ENCODE assay signal across 15 mouse cellular contexts in genomic region chr5:31110781-31111180, GRCm38 (mm10). TPM values are rescaled to one million over a fixed set of nuclear protein-coding genes. Genes with fewer than 3 reads are reported as not detected.
DNase-seq lines count a peak whose midpoint lies in the region; ATAC-seq and TF ChIP-seq lines count a peak whose summit lies in the region.
"Had no signal": no experiment of that assay in that cellular context is flagged by ENCODE, and none has a peak within 500 bp of the region (broad histone marks: within the 10 kb centered on the region; RNA-seq: fewer than 3 reads in every experiment).

No protein-coding gene starts in this region.

- no peak overlapping the region for H3K9ac ChIP-seq in kidney, embryonic 15.5 days
- H3K9ac ChIP-seq: midbrain, embryonic 12.5 days had no signal

- no peaks in the 10 kb centered on the region for H3K36me3 ChIP-seq in kidney, embryonic 15.5 days
- H3K36me3 ChIP-seq in E14TG2a.4 (ENCODE audit: insufficient read depth, low read length) = no peaks in the 10 kb centered on the region
- H3K36me3 ChIP-seq: hindbrain, embryonic 10.5 days; midbrain, embryonic 12.5 days had no signal

- no peak overlapping the region for H3K4me2 ChIP-seq in kidney, embryonic 15.5 days
- H3K4me2 ChIP-seq: midbrain, embryonic 12.5 days had no signal

- H3K4me1 ChIP-seq in kidney, embryonic 15.5 days = no peaks in the 10 kb centered on the region
- H3K4me1 ChIP-seq in E14TG2a.4 (replicated peaks; ENCODE audit: low read depth, low read length) = no peaks in the 10 kb centered on the region
- no peaks in the 10 kb centered on the region for H3K4me1 ChIP-seq in cortical plate, adult 2 months (ENCODE audit: control insufficient read depth, insufficient read depth, low read length)
- H3K4me1 ChIP-seq: hindbrain, embryonic 10.5 days; midbrain, embryonic 12.5 days had no signal

- no peak overlapping the region for H3K4me3 ChIP-seq in kidney, embryonic 15.5 days (replicated peaks)
- H3K4me3 ChIP-seq in E14TG2a.4 (replicated peaks; ENCODE audit: low read length) = no peak overlapping the region
- H3K4me3 ChIP-seq in cortical plate, adult 2 months (ENCODE audit: insufficient read depth, low read length) = no peak overlapping the region
- H3K4me3 ChIP-seq: hindbrain, embryonic 10.5 days; midbrain, embryonic 12.5 days had no signal

- no peaks in the 10 kb centered on the region for H3K9me3 ChIP-seq in kidney, embryonic 15.5 days (replicated peaks)
- H3K9me3 ChIP-seq in E14TG2a.4 (ENCODE audit: low read length) = peaks cover 3% of the 10 kb centered on the region; the same call in 1 of the 2 replicates
- H3K9me3 ChIP-seq: hindbrain, embryonic 10.5 days; midbrain, embryonic 12.5 days had no signal

- ATAC-seq in CD4-positive, CD25-positive, alpha-beta regulatory T cell, adult 4 months = no peak
- no peak for ATAC-seq in kidney, embryonic 15.5 days (replicated peaks; ENCODE audit: low FRiP score)
- no peak; the same call in 1 of the 2 replicates for ATAC-seq in megakaryocyte-erythroid progenitor cell, adult 5-6 weeks (replicated peaks; ENCODE audit: low FRiP score, low TSS enrichment, poor library complexity, severe bottlenecking)

- TF ChIP-seq CTCF in E14TG2a.4 (conservative IDR thresholded peaks at IDR 0.05; ENCODE audit: low read length) = peak; percentile 65
- TF ChIP-seq CTCF in cortical plate, adult 2 months (IDR thresholded peaks at IDR 0.05; ENCODE audit: extremely low read depth, insufficient read depth, low read length) = peak; percentile 32; the same call in 1 of the 2 replicates

- 0 out of 2 replicates have a peak, but pooled peaks cover 4% of the 10 kb centered on the region for H3K27me3 ChIP-seq in kidney, embryonic 15.5 days
- H3K27me3 ChIP-seq in E14TG2a.4 (ENCODE audit: insufficient read depth, low read length) = peaks cover 14% of the 10 kb centered on the region; the same call in 1 of the 2 replicates
- H3K27me3 ChIP-seq: midbrain, embryonic 12.5 days had no signal

- H3K27ac ChIP-seq in kidney, embryonic 15.5 days = no peak overlapping the region
- no peak overlapping the region for H3K27ac ChIP-seq in cortical plate, adult 2 months (ENCODE audit: insufficient read depth, low read length)
- H3K27ac ChIP-seq: hindbrain, embryonic 10.5 days; midbrain, embryonic 12.5 days had no signal

- DNase-seq in CD4-positive, CD25-positive, alpha-beta regulatory T cell, adult 2 months (ENCODE audit: low read depth, low spot score) = peak; percentile 57
- DNase-seq in kidney, postnatal 10 days = peak; percentile 28
- DNase-seq in cerebellum, adult 11 months = no peak
- DNase-seq: adrenal gland, adult 8-10 months; cerebellum, adult 8-10 months had no signal

- 29% methylated on average over 7 of the region's 7 CpGs for WGBS in kidney, embryonic 15.5 days

- no peak for TF ChIP-seq POLR2A in cortical plate, adult 2 months (IDR thresholded peaks at IDR 0.05; ENCODE audit: extremely low read depth, insufficient read depth, low read length)

RNA-seq across cellular contexts. Expression of gene Slc30a3, which starts 2.7 kb away (rescaled TPM):
- polyA plus RNA-seq in CD4-positive, CD25-positive, alpha-beta regulatory T cell, adult 4 months (2017; shearing (Covaris generic)) = not detected
- polyA plus RNA-seq in kidney, embryonic 15.5 days (2015; fragmentation: Nextera tagmentation; extraction: Ambion mirVana) = 2.8 and 3.1 TPM in 2 replicates
- polyA plus RNA-seq in cortical plate, adult 2 months (2012; rRNA removed) = 185 and 189 TPM in 2 replicates
- total RNA-seq in megakaryocyte-erythroid progenitor cell, adult 5-6 weeks (2014; fragmentation: Nextera tagmentation) = not detected in 2 replicates
- not detected in 2 replicates for total RNA-seq in megakaryocyte-erythroid progenitor cell, adult 5-6 weeks (2017)

RNA-seq across cellular contexts. Expression of gene Dnajc5g, which starts 4.7 kb away (rescaled TPM):
- not detected for polyA plus RNA-seq in CD4-positive, CD25-positive, alpha-beta regulatory T cell, adult 4 months (2017; shearing (Covaris generic))
- not detected in 2 replicates for polyA plus RNA-seq in kidney, embryonic 15.5 days (2015; fragmentation: Nextera tagmentation; extraction: Ambion mirVana)
- not detected in 2 replicates for polyA plus RNA-seq in cortical plate, adult 2 months (2012; rRNA removed)
- total RNA-seq in megakaryocyte-erythroid progenitor cell, adult 5-6 weeks (2014; fragmentation: Nextera tagmentation) = not detected in 2 replicates
- not detected in 2 replicates for total RNA-seq in megakaryocyte-erythroid progenitor cell, adult 5-6 weeks (2017)
- total RNA-seq: adrenal gland, adult 8-10 months; layer of hippocampus, adult 8-10 months had no signal
- polyA plus RNA-seq: hindbrain, embryonic 10.5 days; limb, embryonic 14.5 days; midbrain, embryonic 12.5 days had no signal

RNA-seq across cellular contexts. Expression of gene Trim54, which starts 5.7 kb away (rescaled TPM):
- polyA plus RNA-seq in CD4-positive, CD25-positive, alpha-beta regulatory T cell, adult 4 months (2017; shearing (Covaris generic)) = not detected
- polyA plus RNA-seq in kidney, embryonic 15.5 days (2015; fragmentation: Nextera tagmentation; extraction: Ambion mirVana) = 1.2 and 1.6 TPM in 2 replicates
- polyA plus RNA-seq in cortical plate, adult 2 months (2012; rRNA removed) = 0.21 TPM in 1 of 2 replicates, not detected in the other
- not detected in 2 replicates for total RNA-seq in megakaryocyte-erythroid progenitor cell, adult 5-6 weeks (2014; fragmentation: Nextera tagmentation)
- not detected in 2 replicates for total RNA-seq in megakaryocyte-erythroid progenitor cell, adult 5-6 weeks (2017)
- total RNA-seq: adrenal gland, adult 8-10 months; layer of hippocampus, adult 8-10 months had no signal
- polyA plus RNA-seq: hindbrain, embryonic 10.5 days; midbrain, embryonic 12.5 days had no signal

RNA-seq across cellular contexts. Expression of gene Ucn, which starts 27.8 kb away (rescaled TPM):
- not detected for polyA plus RNA-seq in CD4-positive, CD25-positive, alpha-beta regulatory T cell, adult 4 months (2017; shearing (Covaris generic))
- polyA plus RNA-seq in kidney, embryonic 15.5 days (2015; fragmentation: Nextera tagmentation; extraction: Ambion mirVana) = not detected in 2 replicates
- 0.91 and 0.92 TPM in 2 replicates for polyA plus RNA-seq in cortical plate, adult 2 months (2012; rRNA removed)
- total RNA-seq in megakaryocyte-erythroid progenitor cell, adult 5-6 weeks (2014; fragmentation: Nextera tagmentation) = not detected in 2 replicates
- total RNA-seq in megakaryocyte-erythroid progenitor cell, adult 5-6 weeks (2017) = not detected in 2 replicates
- total RNA-seq: adrenal gland, adult 8-10 months; layer of hippocampus, adult 8-10 months had no signal
- polyA plus RNA-seq: gonadal fat pad, adult 2 months; hindbrain, embryonic 10.5 days; midbrain, embryonic 12.5 days had no signal

RNA-seq across cellular contexts. Expression of gene Mpv17, which starts 43.3 kb away (rescaled TPM):
- 10 to 100 TPM; 64.4 to 66.7 TPM for polyA plus RNA-seq in CD4-positive, CD25-positive, alpha-beta regulatory T cell, adult 4 months (2017; shearing (Covaris generic))
- polyA plus RNA-seq in kidney, embryonic 15.5 days (2015; fragmentation: Nextera tagmentation; extraction: Ambion mirVana) = 62.6 and 76.8 TPM in 2 replicates
- polyA plus RNA-seq in cortical plate, adult 2 months (2012; rRNA removed) = 96.7 and 102 TPM in 2 replicates
- 13.3 and 22.0 TPM in 2 replicates for total RNA-seq in megakaryocyte-erythroid progenitor cell, adult 5-6 weeks (2014; fragmentation: Nextera tagmentation)
- 30.0 and 40.1 TPM in 2 replicates for total RNA-seq in megakaryocyte-erythroid progenitor cell, adult 5-6 weeks (2017)

Comparison
In these comparisons a context has a peak if more than half of its experiments do, and no peak if none do; other contexts are left out.
1. RNA of gene Slc30a3, which starts 2.7 kb away (polyA plus RNA-seq): 185 to 189 TPM in cortical plate, adult 2 months; 2.8 to 3.1 TPM in kidney, embryonic 15.5 days and not detected in CD4-positive, CD25-positive, alpha-beta regulatory T cell, adult 4 months; every median in the first group is over 10 times any median in the second.